Mouse (Mus musculus) heart, embryonic 16.5 days (tissue): Measurements from ENCODE around the gene Cwc27. TPM values are rescaled to one million over a fixed set of nuclear protein-coding genes. Genes with fewer than 3 reads are reported as not detected.
A peak's percentile ranks its signal among the peaks of the same experiment; 100 is the strongest.

ENCODE experiments used
- ATAC-seq: fragments of 200-750 bp; cut with Nextera tagmentation; replicated peaks from 2 replicates; pipeline ENCODE4 v1.8.0; 2017; ENCODE audit warnings: moderate number of reproducible peaks; ENCODE audit not compliant: insufficient read depth, low FRiP score; ENCODE audit errors: extremely low read depth
- H3K27ac ChIP-seq: fragments of 300-500 bp; sonication (generic); 2 replicates; pipeline ENCODE4 v1.5.1; 2014; ENCODE audit warnings: mild to moderate bottlenecking, low read length, control low read depth, moderate library complexity
- H3K27me3 ChIP-seq: fragments of 300-500 bp; sonication (generic); 2 replicates; pipeline ENCODE4 v1.6.1; 2014; ENCODE audit warnings: low read length, mixed read lengths; ENCODE audit not compliant: control insufficient read depth, insufficient read depth
- H3K36me3 ChIP-seq: fragments of 300-500 bp; sonication (generic); 2 replicates; pipeline ENCODE4 v1.6.1; 2014; ENCODE audit not compliant: control insufficient read depth, insufficient read depth
- H3K4me1 ChIP-seq: fragments of 300-500 bp; sonication (generic); 2 replicates; pipeline ENCODE4 v1.6.1; 2014; ENCODE audit warnings: low read length, mixed read lengths; ENCODE audit not compliant: control insufficient read depth, insufficient read depth
- H3K4me2 ChIP-seq: fragments of 300-500 bp; sonication (generic); 2 replicates; pipeline ENCODE4 v1.6.1; 2014; ENCODE audit warnings: low read depth, mild to moderate bottlenecking, control low read depth, low read length
- H3K4me3 ChIP-seq: fragments of 300-500 bp; sonication (generic); 2 replicates; pipeline ENCODE4 v1.5.1; 2014; ENCODE audit warnings: mild to moderate bottlenecking, control low read depth, low read length
- H3K9ac ChIP-seq: fragments of 300-500 bp; sonication (generic); 2 replicates; pipeline ENCODE4 v1.6.1; 2014; ENCODE audit warnings: low read length, control low read depth
- H3K9me3 ChIP-seq: fragments of 300-500 bp; sonication (generic); replicated peaks from 2 replicates; pipeline ENCODE4 v1.6.1; 2016; ENCODE audit warnings: low read length; ENCODE audit not compliant: control insufficient read depth
- WGBS: fragments of 180-500 bp; shearing (Covaris S2); extraction: QIAGEN DNeasy Blood & Tissue Kit; methylation state at CpG from one replicate; pipeline ENCODE4 v1.1.7; 2014; 5-methylcytosine and 5-hydroxymethylcytosine counted together
- polyA plus RNA-seq: library from polyadenylated mRNA; unstranded; fragments of >200 nt; fragmentation: Nextera tagmentation; extraction: Ambion mirVana; gene quantifications from 2 replicates; pipeline ENCODE4 v1.2.1, GENCODE M21; 2015

Gene Cwc27
- polyA plus RNA-seq, 1 experiment from 2014 or later, result 20.7 TPM

GRCm38 (mm10) chr13:104681212-104681611, 135.7 kb downstream of the Cwc27 start:
- H3K27me3 ChIP-seq, result no peaks in the 10 kb centered on the region
- H3K36me3 ChIP-seq, result no peaks in the 10 kb centered on the region
- H3K9me3 ChIP-seq, result no peaks in the 10 kb centered on the region
- H3K27ac ChIP-seq, result no peak overlapping the region
- no peak for ATAC-seq
- no peak overlapping the region for H3K4me3 ChIP-seq
- 44% methylated on average over 1 of the region's 1 CpGs for WGBS
- H3K9ac ChIP-seq, result no peak overlapping the region
- no peak overlapping the region for H3K4me2 ChIP-seq
- peaks cover 12% of the 10 kb centered on the region for H3K4me1 ChIP-seq

GRCm38 (mm10) chr13:104661188-104661587, 155.8 kb downstream of the Cwc27 start:
- WGBS, result 95% methylated on average over 9 of the region's 9 CpGs
- Histone ChIP-seq H3K27ac (no peak overlapping the region), H3K9me3 (no peaks in the 10 kb centered on the region), H3K4me3 (no peak overlapping the region), H3K36me3 (peaks cover 6% of the 10 kb centered on the region; the same call in 1 of the 2 replicates), H3K4me1 (no peaks in the 10 kb centered on the region), H3K27me3 (no peaks in the 10 kb centered on the region), H3K4me2 (no peak overlapping the region), H3K9ac (no peak overlapping the region)
- ATAC-seq, result no peak

GRCm38 (mm10) chr13:104660042-104660680, 156.8 kb downstream of the Cwc27 start:
- H3K9me3 ChIP-seq, result no peaks in the 10 kb centered on the region
- ATAC-seq, result no peak
- H3K27me3 ChIP-seq, result no peaks in the 10 kb centered on the region
- peaks cover 6% of the 10 kb centered on the region; the same call in 1 of the 2 replicates for H3K36me3 ChIP-seq
- H3K4me3 ChIP-seq, result no peak overlapping the region
- H3K27ac ChIP-seq, result no peak overlapping the region
- H3K9ac ChIP-seq, result no peak overlapping the region
- H3K4me2 ChIP-seq, result no peak overlapping the region
- no peaks in the 10 kb centered on the region for H3K4me1 ChIP-seq
- WGBS, result 85% methylated on average over 7 of the region's 7 CpGs

- Histone ChIP-seq H3K4me3 (no peak overlapping the region), H3K9ac (no peak overlapping the region), H3K36me3 (peaks cover 6% of the 10 kb centered on the region; the same call in 1 of the 2 replicates), H3K27ac (no peak overlapping the region), H3K4me2 (no peak overlapping the region), H3K27me3 (no peaks in the 10 kb centered on the region), H3K4me1 (no peaks in the 10 kb centered on the region), H3K9me3 (no peaks in the 10 kb centered on the region)
- no peak for ATAC-seq
- 94% methylated on average over 5 of the region's 5 CpGs for WGBS
Observed at GRCm38 (mm10) chr13:104656666-104657272, 160.2 kb downstream of the Cwc27 start.

- 77% methylated on average over 3 of the region's 3 CpGs for WGBS
- peaks cover 5% of the 10 kb centered on the region; the same call in 1 of the 2 replicates for H3K36me3 ChIP-seq
- no peak overlapping the region for H3K27ac ChIP-seq
- H3K4me1 ChIP-seq, result no peaks in the 10 kb centered on the region
- H3K9me3 ChIP-seq, result no peaks in the 10 kb centered on the region
- ATAC-seq, result no peak
- H3K27me3 ChIP-seq, result no peaks in the 10 kb centered on the region
- no peak overlapping the region for H3K4me2 ChIP-seq
- no peak overlapping the region for H3K9ac ChIP-seq
- H3K4me3 ChIP-seq, result no peak overlapping the region
Observed at GRCm38 (mm10) chr13:104655137-104655536, 161.8 kb downstream of the Cwc27 start.

GRCm38 (mm10) chr13:104651763-104652162, 165.2 kb downstream of the Cwc27 start:
- ATAC-seq, result peak; percentile 60
- no peak overlapping the region for H3K4me3 ChIP-seq
- no peaks in the 10 kb centered on the region for H3K4me1 ChIP-seq
- H3K4me2 ChIP-seq, result no peak overlapping the region
- H3K9me3 ChIP-seq, result no peaks in the 10 kb centered on the region
- H3K9ac ChIP-seq, result no peak overlapping the region
- H3K27ac ChIP-seq, result no peak overlapping the region
- WGBS, result 46% methylated on average over 2 of the region's 2 CpGs
- H3K36me3 ChIP-seq, result 0 out of 2 replicates have a peak, but pooled peaks cover 2% of the 10 kb centered on the region
- H3K27me3 ChIP-seq, result no peaks in the 10 kb centered on the region

GRCm38 (mm10) chr13:104650654-104651053, 166.3 kb downstream of the Cwc27 start:
- H3K36me3 ChIP-seq, result 0 out of 2 replicates have a peak, but pooled peaks cover 2% of the 10 kb centered on the region

GRCm38 (mm10) chr13:104650145-104650544, 166.8 kb downstream of the Cwc27 start:
- H3K9me3 ChIP-seq, result no peaks in the 10 kb centered on the region
- H3K4me1 ChIP-seq, result peaks cover 9% of the 10 kb centered on the region; the same call in 1 of the 2 replicates
- 78% methylated on average over 5 of the region's 5 CpGs for WGBS
- H3K36me3 ChIP-seq, result 0 out of 2 replicates have a peak, but pooled peaks cover 2% of the 10 kb centered on the region
- H3K27ac ChIP-seq, result no peak overlapping the region
- no peak overlapping the region for H3K4me3 ChIP-seq
- no peak overlapping the region for H3K9ac ChIP-seq
- ATAC-seq, result no peak
- H3K4me2 ChIP-seq, result no peak overlapping the region
- H3K27me3 ChIP-seq, result no peaks in the 10 kb centered on the region

More at GRCm38 (mm10) chr13:104650654-104651053, 166.3 kb downstream of the Cwc27 start:
- Histone ChIP-seq H3K4me2 (no peak overlapping the region), H3K9ac (no peak overlapping the region), H3K4me3 (no peak overlapping the region), H3K27ac (no peak overlapping the region), H3K27me3 (no peaks in the 10 kb centered on the region), H3K9me3 (no peaks in the 10 kb centered on the region), H3K4me1 (peaks cover 6% of the 10 kb centered on the region; the same call in 1 of the 2 replicates)
- WGBS, result 93% methylated on average over 2 of the region's 2 CpGs
- no peak for ATAC-seq

- 52% methylated on average over 6 of the region's 6 CpGs for WGBS
- Histone ChIP-seq H3K4me3 (no peak overlapping the region), H3K4me2 (no peak overlapping the region), H3K27ac (peak overlapping the region; percentile 94), H3K9me3 (no peaks in the 10 kb centered on the region), H3K27me3 (no peaks in the 10 kb centered on the region), H3K4me1 (peaks cover 9% of the 10 kb centered on the region; the same call in 1 of the 2 replicates), H3K9ac (peak overlapping the region; percentile 51), H3K36me3 (no peaks in the 10 kb centered on the region)
- peak; percentile 67 for ATAC-seq
Observed at GRCm38 (mm10) chr13:104645778-104646425, 171.0 kb downstream of the Cwc27 start.
